Mouse (Mus musculus) megakaryocyte, embryonic 14.5 days (primary cell): Measurements from ENCODE around the gene Neurog3. TPM values are rescaled to one million over a fixed set of nuclear protein-coding genes. Genes with fewer than 3 reads are reported as not detected.

Source experiments
- H3K27me3 ChIP-seq: replicated peaks from 2 replicates; pipeline ENCODE3; 2012; ENCODE audit warnings: inconsistent platforms
- H3K36me3 ChIP-seq: replicated peaks from 2 replicates; pipeline ENCODE3; 2012; ENCODE audit warnings: low read length, inconsistent platforms, mixed read lengths
- H3K4me1 ChIP-seq: 2 replicates; pipeline ENCODE4 v1.6.1; 2012; ENCODE audit warnings: inconsistent platforms
- H3K4me3 ChIP-seq: replicated peaks from 2 replicates; pipeline ENCODE3; 2012; ENCODE audit warnings: moderate library complexity, mild to moderate bottlenecking, inconsistent platforms
- H3K9me3 ChIP-seq: 2 replicates; pipeline ENCODE4 v1.6.1; 2012; ENCODE audit warnings: inconsistent platforms
- FLI1 ChIP-seq: IDR thresholded peaks from 2 replicates; pipeline ENCODE4 v1.6.1; 2012; ENCODE audit warnings: low read length, inconsistent platforms, mixed read lengths
- GATA1 ChIP-seq: IDR thresholded peaks from 3 replicates; pipeline ENCODE4 v1.6.1; 2012; ENCODE audit warnings: mixed read lengths, low read length, inconsistent platforms, borderline replicate concordance
- polyA plus RNA-seq: library from polyadenylated mRNA; stranded (reverse); fragments of >175 nt; gene quantifications from 2 replicates; pipeline ENCODE4 v1.2.3, GENCODE M21; 2012; ENCODE audit warnings: low replicate concordance; ENCODE audit not compliant: insufficient read depth

Gene Neurog3
- polyA plus RNA-seq, 1 experiment = not detected

GRCm38 (mm10) chr10:62173941-62174448, 41.1 kb downstream of the Neurog3 start:
- H3K27me3 ChIP-seq = peaks cover 16% of the 10 kb centered on the region
- no peaks in the 10 kb centered on the region for H3K36me3 ChIP-seq
- no peak overlapping the region for H3K4me3 ChIP-seq
- H3K4me1 ChIP-seq = no peaks in the 10 kb centered on the region
- TF ChIP-seq FLI1 (no peak), GATA1 (no peak)
- H3K9me3 ChIP-seq = peaks cover 18% of the 10 kb centered on the region

- peaks cover 16% of the 10 kb centered on the region for H3K27me3 ChIP-seq
These were observed 41.8 kb downstream of the Neurog3 start for GRCm38 (mm10) chr10:62174533-62175313.

DNA sequence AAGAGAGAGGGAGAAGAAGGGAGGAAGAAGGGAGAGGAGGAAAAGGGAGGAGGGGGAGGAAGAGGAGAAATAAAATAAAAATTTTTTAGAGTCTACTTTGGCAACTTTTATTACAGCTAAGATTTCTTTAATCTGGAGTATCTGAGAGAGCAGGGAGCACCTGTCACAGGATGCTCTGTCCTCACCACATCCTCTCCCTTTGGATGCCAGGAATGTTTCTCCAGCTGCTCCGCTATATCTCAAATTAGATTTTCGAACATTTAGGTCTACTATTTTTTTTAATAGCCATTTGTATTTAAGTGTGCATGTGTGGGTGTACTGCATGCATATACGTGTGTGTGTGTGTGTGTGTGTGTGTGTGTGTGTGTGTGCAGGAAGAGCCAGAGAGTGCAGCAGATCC, 47.1 kb downstream of the Neurog3 start:
- TF ChIP-seq GATA1 = no peak
- TF ChIP-seq FLI1 = no peak
- H3K36me3 ChIP-seq = no peaks in the 10 kb centered on the region
- H3K4me1 ChIP-seq = peaks cover 9% of the 10 kb centered on the region; the same call in 1 of the 2 replicates
- no peak overlapping the region for H3K4me3 ChIP-seq
- peaks cover 21% of the 10 kb centered on the region for H3K27me3 ChIP-seq
- H3K9me3 ChIP-seq = peaks cover 23% of the 10 kb centered on the region

More at GRCm38 (mm10) chr10:62174533-62175313, 41.8 kb downstream of the Neurog3 start:
- Histone ChIP-seq H3K4me3 (no peak overlapping the region), H3K9me3 (peaks cover 18% of the 10 kb centered on the region), H3K36me3 (no peaks in the 10 kb centered on the region), H3K4me1 (no peaks in the 10 kb centered on the region)
- TF ChIP-seq FLI1 (no peak), GATA1 (no peak)

DNA sequence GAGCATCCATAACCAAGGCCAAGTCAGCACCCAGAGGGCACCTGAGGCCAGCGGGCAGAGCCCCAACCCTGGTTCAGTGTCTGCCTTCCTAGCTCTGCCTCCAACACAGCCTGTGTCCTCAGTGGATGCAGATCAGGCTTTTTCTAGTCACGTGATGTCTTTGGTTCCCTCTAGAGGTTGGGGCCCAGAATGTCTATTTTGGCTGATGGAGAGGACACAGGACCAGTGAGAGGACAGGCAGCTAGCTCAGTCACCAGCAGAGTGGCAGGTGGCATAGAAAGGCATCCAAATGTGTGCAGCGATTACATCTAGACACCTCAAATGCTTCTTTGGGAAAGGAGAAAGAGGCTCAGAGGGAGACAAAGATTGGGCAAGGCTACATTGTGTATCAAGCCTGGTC, 48.8 kb downstream of the Neurog3 start:
- Histone ChIP-seq H3K4me3 (no peak overlapping the region), H3K27me3 (peaks cover 24% of the 10 kb centered on the region), H3K4me1 (peaks cover 9% of the 10 kb centered on the region; the same call in 1 of the 2 replicates), H3K9me3 (peaks cover 20% of the 10 kb centered on the region), H3K36me3 (no peaks in the 10 kb centered on the region)
- TF ChIP-seq GATA1 = no peak
- no peak for TF ChIP-seq FLI1

DNA sequence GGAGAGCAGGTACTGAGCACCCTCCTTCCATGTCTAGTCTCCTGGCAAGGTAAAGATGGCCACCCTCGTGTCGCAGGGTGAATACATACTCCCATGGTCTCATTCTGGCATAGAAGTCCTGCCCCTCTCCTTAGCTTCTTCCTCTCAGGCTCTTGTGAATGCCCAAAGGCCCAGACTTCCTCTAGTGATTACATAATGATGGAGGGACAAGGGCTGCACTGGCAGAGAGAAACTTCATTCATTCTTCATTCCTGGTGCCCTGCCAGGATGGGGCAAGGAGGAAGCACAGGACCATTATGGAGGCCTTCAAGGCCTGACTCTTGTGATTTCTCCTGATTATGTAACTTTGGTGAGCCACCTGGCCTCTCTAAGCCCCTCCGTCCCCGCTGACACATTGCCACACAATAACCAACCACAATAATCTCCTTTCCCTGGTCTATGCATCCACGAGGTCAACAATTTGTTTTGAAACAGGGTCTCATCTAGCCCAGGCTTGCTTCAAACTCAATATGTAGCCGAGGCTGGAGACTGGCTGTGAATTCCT, 49.7 kb downstream of the Neurog3 start:
- Histone ChIP-seq H3K4me3 (no peak overlapping the region), H3K4me1 (peaks cover 9% of the 10 kb centered on the region; the same call in 1 of the 2 replicates), H3K27me3 (peaks cover 25% of the 10 kb centered on the region), H3K36me3 (no peaks in the 10 kb centered on the region), H3K9me3 (peaks cover 18% of the 10 kb centered on the region)
- no peak for TF ChIP-seq FLI1
- TF ChIP-seq GATA1 = no peak

DNA sequence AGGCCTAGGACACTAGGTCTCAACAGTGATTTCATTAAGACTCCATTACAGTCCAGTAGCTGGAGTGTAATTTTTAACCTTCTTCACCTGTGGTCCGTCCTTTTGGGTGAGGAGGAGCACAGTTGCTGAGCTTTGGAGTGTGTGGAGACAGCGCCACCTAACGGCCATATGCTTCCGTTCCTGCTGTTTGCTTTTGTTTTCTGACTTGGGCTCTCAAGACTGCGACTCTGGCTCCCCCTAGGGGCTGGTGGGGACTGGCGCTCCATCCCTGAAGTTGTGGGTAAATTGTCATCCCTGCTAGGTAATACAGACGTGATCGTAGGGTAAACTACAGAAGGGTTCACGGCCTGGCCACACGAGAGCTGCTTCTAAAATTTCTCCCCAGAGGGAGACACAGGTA, 50.2 kb downstream of the Neurog3 start:
- TF ChIP-seq FLI1 (no peak), GATA1 (no peak)
- no peak overlapping the region for H3K4me3 ChIP-seq
- peaks cover 30% of the 10 kb centered on the region for H3K27me3 ChIP-seq
- H3K4me1 ChIP-seq = peaks cover 9% of the 10 kb centered on the region; the same call in 1 of the 2 replicates
- H3K9me3 ChIP-seq = peaks cover 13% of the 10 kb centered on the region
- H3K36me3 ChIP-seq = no peaks in the 10 kb centered on the region

Other genes starting within 250 kb of the Neurog3 start
- not detected in 2 replicates for gene Col13a1, start 154.0 kb upstream of the Neurog3 start, polyA plus RNA-seq
- 0.30 TPM in 1 of 2 replicates, not detected in the other for gene Fam241b, start 10.8 kb downstream of the Neurog3 start, polyA plus RNA-seq
- gene Tspan15, start 98.2 kb downstream of the Neurog3 start, polyA plus RNA-seq = not detected in 2 replicates
- gene Tacr2, start 119.3 kb downstream of the Neurog3 start, polyA plus RNA-seq = not detected in 2 replicates
- 509 and 816 TPM in 2 replicates for gene Hk1, start 246.8 kb downstream of the Neurog3 start, polyA plus RNA-seq